Mouse (Mus musculus) ES-Bruce4 (cell line): Measurements from ENCODE around the gene Klk1b8.

ENCODE experiments used
- CTCF ChIP-seq: IDR thresholded peaks from one replicate; pipeline ENCODE4 v1.8.1; 2011; ENCODE audit warnings: low read depth, low read length
- POLR2A ChIP-seq: IDR thresholded peaks from one replicate; pipeline ENCODE4 v1.8.1; 2011; ENCODE audit warnings: low read length; ENCODE audit not compliant: insufficient read depth

GRCm38 (mm10) chr7:43933440-43933839 lies 17.0 kb upstream of the Klk1b8 start, which contains the start of gene Klk15:
- TF ChIP-seq CTCF (no peak), POLR2A (no peak)
